Mouse (Mus musculus): ENCODE measurements around the gene Tmem210.

GRCm38 (mm10) chr2:25318971-25319773 lies 31.2 kb downstream of the Tmem210 start, which contains the start of gene Grin1:
- no peak for TF ChIP-seq TAL1 (IDR thresholded peaks at IDR 0.05; ENCODE audit: low read length)
- TF ChIP-seq POLR2A (IDR thresholded peaks at IDR 0.05; ENCODE audit: control insufficient read depth in 1 of 2, insufficient read depth in 1 of 2, low read depth in 1 of 2, low read length in 2 of 2, poor library complexity in 1 of 2) = no peak
- no peak for TF ChIP-seq MEF2A (IDR thresholded peaks at IDR 0.05; ENCODE audit: extremely low read depth, insufficient replicate concordance, low read depth, low read length, poor library complexity, severe bottlenecking)
- no peak for TF ChIP-seq EP300 (IDR thresholded peaks at IDR 0.05; ENCODE audit: low read depth in 1 of 2, low read length in 2 of 2)
- TF ChIP-seq SMC3 (IDR thresholded peaks at IDR 0.05; ENCODE audit: low read depth, low read length) = no peak
- no peak for TF ChIP-seq USF1 (IDR thresholded peaks at IDR 0.05; ENCODE audit: low read depth, low read length)
- TF ChIP-seq CTCF (IDR thresholded peaks at IDR 0.05 in 2 of 3, conservative IDR thresholded peaks at IDR 0.05 in 1 of 3; ENCODE audit: control insufficient read depth in 1 of 3, insufficient read depth in 1 of 3, low read depth in 2 of 3, low read length in 3 of 3, poor library complexity in 1 of 3, severe bottlenecking in 1 of 3) = no peak
- TF ChIP-seq POLR2AphosphoS2 (IDR thresholded peaks at IDR 0.05; ENCODE audit: low read length) = no peak
- TF ChIP-seq ZNF384 (IDR thresholded peaks at IDR 0.05; ENCODE audit: low read depth, low read length) = no peak
- no peak for TF ChIP-seq CHD2 (IDR thresholded peaks at IDR 0.05; ENCODE audit: low read length)
- TF ChIP-seq MAX (IDR thresholded peaks at IDR 0.05; ENCODE audit: low read length) = no peak
- no peak for TF ChIP-seq USF2 (IDR thresholded peaks at IDR 0.05; ENCODE audit: borderline replicate concordance in 1 of 2, insufficient read depth in 1 of 2, low read depth in 1 of 2, low read length in 2 of 2)
- no peak for TF ChIP-seq ETS1 (IDR thresholded peaks at IDR 0.05; ENCODE audit: low read depth, low read length)

Measured in MEL (cell line).